Mouse (Mus musculus) retina, embryonic 14.5 days (tissue): ENCODE results near the gene Dab1.
A peak's percentile ranks its signal among the peaks of the same experiment; 100 is the strongest.

Source experiments
- DNase-seq: peaks from one replicate; pipeline ENCODE4 v3.0.0-alpha.2; 2015; ENCODE audit warnings: low spot score

Dab1 gene

DNA sequence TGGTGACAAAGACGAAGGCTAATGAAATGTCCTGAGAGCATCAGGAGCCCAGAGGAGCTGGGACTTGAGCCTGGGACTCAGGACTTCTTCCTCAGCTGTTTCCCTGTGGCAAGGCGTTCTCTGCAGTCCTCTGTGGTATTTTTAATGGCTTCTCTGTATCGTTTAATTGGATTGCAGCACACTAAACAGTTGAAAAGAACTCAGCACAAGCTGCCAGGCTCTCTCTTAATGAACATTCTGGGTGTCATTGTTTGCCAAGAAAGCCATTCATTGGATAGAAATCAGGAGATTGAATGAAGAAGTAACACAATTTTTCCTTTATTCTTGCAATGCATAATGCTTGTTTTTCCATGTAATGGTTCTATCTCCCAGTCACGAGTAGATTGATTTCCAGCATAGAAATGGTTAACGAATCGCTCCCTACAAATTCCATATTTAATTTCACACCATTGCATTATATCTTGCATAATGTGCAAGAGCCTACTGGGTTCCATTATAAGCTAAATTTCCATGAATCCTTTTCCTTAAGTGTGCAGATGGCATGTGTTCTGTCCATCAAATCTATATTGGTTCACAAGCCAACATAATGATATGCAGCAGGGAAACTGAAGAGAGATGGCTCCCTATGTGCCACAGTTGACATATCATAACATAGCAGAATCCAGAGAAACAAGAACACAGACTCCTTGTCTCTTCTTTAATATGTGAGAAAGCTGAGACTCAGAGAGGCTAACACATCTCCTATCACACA lies 650.4 kb downstream of the Dab1 start:
- DNase-seq, result no peak

DNA sequence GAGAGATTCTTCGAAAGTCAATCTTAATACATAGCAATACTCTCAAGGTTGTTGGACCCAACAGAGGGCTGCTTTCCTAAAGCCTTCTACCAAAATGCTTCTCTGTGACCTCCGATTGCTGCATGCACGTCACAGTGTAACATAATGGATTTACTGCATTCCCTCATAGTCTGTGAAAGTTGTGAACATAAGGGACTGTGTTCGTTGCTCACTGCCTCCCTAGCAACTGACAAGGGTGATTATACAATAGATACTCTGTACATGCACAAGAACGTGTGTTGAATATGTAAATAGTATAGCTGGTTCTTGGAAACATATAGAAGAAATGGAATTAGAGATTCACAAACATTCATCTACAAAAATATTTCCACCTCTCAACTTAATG lies 651.0 kb downstream of the Dab1 start:
- no peak for DNase-seq

DNA sequence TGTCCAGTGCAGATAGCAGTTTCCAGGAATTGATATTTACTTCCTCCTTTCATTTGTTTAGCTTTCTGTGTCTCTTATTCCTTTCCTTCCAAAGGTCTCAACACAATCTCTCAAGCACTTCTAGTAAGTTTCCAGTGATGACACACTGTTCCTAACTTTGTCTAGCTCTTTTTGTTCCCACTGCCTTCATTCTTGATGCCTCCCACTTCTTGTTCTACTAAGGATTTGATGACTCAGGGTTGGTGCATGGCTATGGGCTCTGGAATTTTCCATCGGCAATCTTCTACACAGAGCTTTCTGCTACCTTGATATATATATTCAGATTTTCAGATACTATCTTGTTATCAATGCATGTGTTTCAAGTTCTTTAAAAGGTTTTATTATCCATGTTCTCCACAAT lies 656.1 kb downstream of the Dab1 start:
- DNase-seq, result no peak

DNA sequence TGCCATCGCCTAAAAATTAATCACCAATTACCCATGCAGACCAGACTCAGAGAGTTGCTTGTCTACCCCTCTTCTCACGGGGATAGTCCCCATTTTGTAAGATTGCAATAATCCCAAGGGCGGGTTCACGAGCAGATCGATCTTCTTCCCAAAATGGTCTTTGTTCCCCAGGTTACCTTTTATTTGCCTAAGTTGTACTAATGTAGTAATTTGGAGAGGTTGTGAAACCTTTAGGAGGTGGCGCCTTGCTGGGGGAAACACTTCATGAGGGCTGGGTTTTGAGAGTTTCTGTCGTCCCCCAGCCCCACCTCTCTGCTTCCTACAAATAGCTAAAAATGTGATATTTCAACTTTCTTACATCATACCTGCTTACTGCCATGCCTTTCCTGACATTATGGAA lies 657.8 kb downstream of the Dab1 start:
- no peak for DNase-seq

DNA sequence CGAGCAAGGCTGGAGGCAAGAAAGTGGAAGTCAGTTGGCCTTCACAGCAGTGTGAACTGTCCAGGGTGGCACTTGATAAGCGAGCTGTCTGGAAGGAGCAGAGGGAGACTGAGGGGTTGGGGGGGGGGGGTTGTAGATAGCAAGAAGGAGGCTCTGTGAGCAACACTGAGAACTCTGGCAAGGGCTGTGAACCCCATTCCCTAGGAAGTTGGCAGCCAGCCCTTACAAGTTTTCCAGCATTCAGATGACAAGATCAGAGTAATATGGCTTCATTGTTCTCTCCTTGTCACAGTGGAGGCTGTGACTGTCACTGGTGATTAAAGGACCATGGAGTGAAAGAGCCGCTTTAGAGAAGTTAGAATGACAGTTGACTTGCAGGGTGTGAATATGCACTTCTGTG lies 662.4 kb downstream of the Dab1 start:
- no peak for DNase-seq

DNA sequence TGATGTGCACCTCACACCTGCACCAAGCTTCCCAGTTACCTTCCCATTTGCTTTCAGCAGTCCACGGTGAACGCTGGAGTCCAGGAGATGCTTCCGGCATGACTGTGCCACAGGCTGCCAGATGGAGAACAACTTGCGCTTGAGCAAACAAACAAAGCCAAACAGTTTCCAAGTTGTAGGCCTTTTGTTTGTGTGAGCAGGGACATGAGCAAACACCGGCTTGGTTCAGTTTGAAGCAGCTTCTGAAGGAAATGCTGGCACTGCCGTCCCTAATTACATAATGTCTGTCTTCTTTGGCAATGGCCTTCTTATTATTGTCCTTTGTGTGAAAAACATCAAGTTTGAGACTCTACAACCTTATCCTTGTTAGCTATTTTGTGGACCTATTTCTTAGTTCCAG lies 664.7 kb downstream of the Dab1 start:
- no peak for DNase-seq

DNA sequence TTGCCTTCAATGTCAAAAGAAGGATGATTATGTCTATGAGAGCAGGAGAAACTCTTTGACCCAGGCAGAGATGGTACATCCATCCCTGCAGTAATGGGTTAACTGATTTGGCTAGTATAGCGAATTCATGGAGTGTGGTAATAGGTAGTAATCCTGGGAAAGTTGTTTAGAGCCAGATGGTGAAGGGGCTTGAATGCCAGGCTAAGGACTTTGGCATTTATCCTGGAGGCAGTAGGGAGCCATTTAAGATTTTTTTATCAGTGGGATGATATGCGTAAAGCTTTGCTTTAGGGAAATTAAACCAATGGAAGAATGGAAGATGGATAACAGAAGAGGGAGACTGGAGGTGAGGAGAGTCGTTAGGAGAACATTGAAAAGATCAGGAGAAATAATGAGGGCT lies 669.2 kb downstream of the Dab1 start:
- DNase-seq, result no peak

DNA sequence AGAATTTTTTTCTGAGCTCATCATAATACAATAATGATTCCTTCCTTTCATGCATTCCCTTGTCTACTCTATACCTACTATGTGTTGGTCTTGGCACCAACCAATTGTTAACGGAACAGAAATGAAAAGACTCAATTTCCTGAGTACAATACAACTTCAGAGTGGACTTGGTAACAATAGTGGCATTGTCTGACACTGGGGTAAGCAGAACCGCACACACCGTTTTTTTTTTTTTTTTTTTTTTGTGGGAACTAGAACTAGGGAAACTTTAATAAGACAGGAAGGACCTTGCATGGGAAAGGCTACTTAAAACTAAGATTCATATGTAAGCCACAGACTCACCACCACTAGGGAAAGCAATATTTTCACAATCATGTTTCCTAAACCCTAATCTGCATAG lies 682.6 kb downstream of the Dab1 start:
- DNase-seq, result peak; percentile 12

DNA sequence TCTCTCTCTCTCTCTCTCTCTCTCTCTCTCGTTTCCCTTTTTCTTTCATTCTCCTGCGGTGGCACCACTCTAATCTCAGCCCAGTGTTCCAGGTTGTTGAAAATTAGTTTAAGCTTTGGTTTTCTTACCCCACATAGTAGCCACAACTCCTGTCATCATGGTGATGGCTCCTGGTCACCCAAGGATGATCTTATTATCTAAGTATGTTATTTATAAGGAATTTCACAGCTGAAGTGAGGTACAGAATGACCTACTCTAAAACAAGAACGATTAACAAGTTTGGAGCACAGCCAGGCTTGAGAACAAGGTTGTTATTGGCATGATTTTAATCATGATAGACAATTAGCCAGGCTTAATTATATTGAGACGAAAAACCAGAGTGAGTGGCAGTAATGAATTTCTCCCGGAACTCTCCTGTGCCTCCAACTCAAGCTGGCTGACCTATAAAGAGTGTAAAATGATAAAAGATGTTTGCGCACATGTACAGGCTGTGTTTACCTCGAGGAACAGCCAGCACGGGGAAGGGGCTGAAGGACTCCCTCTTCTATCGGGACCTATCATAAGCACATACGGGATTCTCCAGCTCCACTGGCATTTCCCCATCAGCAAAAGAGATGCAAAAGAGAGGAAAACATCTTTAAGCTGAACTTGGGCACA lies 684.0 kb downstream of the Dab1 start:
- DNase-seq, result peak; percentile 67

DNA sequence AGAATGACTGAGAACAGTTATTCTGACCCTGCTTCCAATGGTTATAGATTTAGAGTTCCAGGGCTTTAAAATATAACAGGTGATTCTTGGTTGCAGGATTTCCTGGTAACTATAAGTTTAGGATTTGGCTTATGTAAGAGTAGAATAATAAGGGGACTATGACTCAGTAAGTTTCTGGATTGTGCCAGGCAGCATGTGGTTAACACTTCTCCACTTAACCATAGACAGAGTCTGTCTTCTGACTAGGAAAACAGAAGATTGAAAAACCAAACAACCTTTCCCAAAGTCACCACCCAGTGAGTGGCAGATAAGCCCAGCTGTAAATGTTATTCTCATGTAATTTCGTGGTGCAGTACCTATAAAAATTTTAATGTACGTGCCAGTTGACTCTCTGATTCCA lies 688.6 kb downstream of the Dab1 start:
- no peak for DNase-seq

DNA sequence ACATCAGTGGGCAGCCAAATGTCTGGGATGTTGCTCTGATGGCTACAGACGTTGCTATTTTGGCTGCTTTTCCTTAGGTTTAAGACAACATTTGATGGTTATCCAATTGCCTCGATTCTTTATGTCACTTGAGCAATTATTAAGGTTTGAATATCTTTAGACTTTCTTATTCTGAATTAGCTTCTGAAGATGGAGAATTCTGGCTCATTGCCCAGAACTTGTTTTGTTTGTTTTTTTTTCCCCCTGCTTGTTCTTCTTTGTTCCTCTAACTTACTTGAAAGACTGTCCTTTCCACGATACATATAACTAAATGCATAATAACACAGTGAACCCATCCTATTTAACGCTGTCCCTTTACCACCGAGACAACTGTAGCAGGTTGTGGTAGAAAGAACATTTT lies 707.1 kb downstream of the Dab1 start:
- no peak for DNase-seq

DNA sequence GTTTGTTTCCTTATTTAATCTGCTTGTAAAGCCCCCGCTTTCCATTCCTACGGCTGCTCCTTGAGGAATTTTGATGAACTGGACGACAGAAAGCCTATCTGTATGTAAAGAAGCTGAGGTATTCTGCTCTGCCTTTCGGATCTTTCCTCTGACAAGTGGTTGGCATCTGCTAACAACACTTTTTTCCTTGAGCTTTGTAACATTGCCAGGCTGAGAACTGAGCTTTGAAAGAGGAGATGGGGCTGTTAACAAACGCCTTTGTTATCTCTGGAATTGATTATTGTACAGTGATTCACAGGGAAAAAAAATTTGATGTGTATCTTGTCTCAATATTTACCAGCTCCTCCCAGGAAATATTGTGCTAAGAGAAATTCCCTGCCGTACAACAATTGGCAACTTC lies 712.7 kb downstream of the Dab1 start:
- DNase-seq, result no peak

DNA sequence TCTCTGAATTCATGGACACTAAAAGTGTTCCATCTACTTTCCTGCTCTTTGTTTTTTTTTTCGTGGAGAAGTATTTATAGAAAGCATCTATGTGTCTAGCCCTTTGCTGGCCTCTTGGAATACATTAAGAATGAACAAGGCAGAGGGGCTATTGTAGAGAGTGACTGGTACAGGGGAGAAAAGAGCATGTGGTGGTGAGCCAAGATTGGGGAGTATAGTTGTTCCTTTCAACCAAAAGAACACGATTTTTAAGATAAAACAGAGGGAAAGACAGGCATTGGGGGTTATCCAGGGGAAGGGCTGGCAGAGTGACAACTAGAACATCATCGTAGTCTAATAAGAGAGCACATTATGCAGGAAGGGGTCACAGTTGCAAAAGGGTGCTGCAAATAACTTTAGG lies 713.2 kb downstream of the Dab1 start:
- no peak for DNase-seq

DNA sequence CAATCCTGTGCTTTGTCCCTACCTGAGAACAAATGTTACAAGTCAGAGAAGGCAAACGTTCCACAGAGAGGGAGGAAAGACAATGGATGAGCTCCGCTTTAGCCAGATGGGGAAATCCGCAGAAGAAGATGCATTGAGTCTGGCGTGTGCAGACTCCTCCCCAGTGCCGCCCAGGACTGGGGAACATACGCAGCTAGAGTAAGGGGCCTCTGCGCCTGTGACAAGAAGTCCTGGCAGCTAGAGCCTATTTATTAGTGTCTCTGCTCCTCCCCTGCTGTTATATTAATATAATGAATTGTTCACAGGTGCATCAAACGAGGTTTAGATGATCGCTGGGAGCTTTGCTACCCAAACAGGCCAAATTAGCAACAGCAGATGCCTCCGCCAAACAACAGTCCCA lies 718.1 kb downstream of the Dab1 start:
- no peak for DNase-seq

DNA sequence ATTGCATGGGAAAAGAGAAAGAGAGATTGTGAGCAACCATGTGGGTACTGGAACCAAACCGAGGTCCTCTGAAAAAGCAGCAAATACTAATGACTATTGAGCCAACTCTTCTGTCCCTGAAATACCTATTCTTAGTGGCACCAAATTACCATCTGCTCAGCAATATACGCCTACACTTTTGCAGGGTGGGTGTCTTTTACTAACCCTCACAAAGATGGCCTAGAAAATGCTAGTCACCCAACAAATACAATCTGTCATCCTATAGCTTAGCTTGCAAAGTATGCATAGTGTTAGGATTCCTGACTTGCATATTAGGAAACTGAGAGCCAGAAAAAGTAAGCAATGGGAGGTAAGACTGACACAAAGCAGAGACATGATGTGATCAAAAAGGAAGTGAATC lies 719.2 kb downstream of the Dab1 start:
- no peak for DNase-seq

DNA sequence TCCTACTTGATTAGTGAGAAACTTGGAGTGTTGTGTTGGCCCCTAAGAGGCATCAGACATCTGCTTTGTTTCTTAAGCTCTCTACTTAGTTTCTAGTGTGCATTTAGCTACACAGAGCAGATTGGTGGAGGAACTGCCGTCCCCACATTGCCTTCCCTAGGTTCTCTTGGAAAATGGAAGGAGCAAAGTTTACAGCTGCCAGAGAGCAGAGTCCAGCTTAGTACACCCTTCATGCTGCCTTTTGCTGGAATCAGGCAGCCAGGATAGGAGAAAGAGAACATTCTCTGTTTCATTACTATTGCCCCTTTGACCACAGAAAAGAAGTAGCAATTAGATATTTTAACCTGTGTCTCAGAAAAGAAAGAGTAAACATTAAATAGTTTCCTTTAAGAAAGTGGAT lies 742.2 kb downstream of the Dab1 start:
- DNase-seq, result no peak

DNA sequence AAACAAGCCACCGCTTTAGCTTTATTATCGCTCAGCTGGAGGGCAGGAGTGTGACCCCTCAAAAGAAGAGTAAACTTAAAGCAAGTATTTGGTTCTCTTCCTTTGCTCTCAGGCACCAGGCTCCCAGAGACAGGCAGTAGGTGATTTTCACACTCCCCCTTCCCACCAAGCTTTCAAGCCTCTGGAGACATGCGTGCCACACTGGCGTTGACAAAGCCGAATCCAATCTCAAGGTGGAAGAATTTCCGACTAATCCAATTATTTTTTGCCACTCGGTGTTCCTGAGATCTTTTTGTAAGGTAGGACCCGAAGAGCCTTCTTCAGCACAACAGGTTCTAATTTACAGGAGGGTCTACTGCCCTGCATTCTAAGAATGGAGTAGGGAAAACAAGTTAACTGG lies 747.3 kb downstream of the Dab1 start:
- DNase-seq, result peak; percentile 32

DNA sequence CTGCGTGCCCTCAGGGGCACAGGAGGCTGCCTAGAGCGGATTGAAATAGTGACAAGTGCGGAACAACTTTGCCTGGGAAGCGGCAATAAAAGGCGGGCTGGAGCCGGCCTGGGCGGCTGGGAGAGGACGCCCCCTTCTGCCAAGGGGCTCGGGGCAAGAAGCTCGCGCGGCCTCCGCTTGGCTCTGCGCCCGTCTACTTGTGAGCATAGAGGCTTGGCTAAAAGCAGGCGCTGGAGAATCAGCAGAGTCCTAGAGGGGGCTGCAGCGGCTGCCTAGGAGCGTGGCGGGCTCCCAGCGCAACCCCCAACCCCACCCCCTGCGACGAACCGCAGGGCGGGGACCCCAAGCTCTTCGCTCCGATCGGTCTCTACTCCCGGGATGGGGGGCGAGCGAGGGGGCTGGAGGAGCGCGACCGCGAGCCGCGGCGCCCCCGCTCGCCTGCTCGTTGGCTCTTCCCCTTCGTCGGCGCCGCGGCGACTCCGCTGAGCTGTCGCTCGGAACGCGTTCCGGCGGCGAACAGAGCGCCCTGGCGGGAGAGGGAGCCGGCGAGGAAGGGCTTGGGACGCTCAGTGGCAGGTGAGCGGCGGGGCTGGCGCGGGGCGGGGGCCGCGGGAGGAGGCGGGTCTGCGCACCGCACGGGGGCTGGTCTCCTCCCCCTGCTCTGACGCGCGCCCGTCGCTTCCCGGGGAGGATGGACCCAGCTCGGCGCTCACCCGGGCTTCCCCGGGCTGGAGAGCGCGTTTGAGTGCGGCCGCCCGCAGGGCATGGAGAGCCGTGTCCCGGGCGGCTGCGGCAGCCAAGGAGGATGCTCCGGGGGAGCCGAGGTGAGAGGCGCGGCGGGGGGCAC lies 748.0 kb downstream of the Dab1 start:
- DNase-seq, result peak; percentile 82

DNA sequence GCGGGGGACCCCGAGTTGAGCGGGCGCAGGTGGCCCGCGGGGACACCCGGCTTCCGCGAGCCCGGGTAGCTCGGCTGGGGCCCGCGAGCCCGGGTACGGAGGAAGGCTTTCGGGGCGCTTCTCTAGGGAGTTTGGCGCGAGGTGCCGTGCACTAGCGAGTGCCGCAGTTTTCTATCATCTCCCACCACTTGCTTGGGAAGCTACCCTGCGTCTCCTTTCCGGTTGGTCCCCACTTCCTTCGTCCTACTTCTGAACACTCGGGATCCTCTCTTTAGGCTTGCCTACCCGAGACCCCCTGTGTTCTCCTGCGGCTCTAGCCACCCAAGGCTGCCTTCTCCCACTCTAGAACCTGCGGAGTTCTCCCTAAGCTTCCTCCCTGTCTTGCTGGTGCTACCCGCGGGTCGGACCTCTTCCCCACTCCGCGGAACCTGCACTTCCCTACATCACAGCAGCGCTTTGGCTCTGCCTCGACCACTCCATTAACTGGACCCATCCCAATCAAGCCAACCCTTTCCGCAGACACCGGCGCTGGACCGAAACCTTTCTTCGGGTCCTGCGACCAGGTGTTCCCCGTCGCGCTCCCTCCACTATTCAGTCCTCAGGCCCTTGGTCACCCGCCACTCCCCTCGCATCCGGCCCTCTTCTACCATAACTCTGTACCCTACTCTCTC lies 748.7 kb downstream of the Dab1 start:
- peak; percentile 61 for DNase-seq

DNA sequence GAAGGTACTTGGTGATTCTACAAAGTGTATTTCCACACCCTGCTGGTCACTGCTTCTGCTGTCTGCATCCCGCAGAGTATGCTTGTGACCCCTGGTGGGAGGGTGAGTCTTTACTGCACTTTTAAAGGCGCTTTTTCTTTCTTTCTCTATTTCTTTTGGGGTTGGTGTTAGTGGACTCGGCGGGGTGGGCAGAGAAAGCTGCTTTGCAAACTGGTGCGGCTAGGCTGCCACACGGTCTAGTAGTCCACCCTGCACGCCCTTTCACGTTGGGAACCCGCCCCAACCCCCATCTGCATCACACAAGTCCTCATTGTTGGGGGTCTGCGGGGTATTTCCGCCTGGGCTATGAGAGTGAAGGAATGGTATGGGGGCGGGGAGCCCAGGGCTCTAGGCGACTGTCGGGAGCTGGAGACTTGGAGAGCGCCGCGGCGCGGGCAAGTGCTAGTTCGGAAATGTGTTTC lies 749.4 kb downstream of the Dab1 start:
- peak; percentile 78 for DNase-seq

DNA sequence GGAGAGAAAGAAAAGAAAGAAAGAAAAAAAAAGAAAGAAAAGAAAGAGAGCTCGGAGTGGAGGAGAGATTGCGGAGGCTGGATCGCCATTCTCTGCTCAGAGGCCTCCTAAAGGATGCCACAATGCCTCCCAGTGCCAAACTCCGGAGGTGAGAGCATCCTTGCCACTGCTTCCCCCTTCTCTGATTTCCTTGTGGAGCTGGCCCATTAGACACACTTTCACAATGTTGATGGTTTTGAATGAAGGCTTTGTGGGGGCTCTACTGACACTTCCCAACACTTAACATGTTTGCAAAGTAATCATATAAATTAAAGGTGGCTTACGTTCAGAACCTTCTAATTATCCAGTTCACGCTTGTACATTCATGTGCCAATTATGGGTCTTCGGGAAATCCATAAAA lies 749.9 kb downstream of the Dab1 start:
- no peak for DNase-seq

DNA sequence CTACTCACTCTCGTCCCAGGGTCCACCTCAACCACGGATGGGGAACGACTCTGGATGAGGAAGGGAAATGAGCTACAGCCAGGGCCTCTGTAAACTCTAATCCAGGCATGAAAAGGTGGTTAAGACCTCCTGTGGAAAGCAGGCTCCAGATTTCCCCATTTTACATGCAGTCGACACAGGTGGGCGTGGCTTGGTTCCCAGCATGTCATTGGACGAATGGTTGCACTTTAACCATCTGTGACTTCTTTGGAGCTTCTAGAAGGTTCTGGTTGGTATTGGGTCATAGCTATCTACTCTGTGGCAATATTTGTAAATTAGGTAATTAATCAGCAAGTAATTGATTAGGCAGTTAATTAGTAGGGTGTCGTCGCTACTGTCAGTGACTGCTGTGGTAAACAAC lies 752.0 kb downstream of the Dab1 start:
- DNase-seq, result no peak

DNA sequence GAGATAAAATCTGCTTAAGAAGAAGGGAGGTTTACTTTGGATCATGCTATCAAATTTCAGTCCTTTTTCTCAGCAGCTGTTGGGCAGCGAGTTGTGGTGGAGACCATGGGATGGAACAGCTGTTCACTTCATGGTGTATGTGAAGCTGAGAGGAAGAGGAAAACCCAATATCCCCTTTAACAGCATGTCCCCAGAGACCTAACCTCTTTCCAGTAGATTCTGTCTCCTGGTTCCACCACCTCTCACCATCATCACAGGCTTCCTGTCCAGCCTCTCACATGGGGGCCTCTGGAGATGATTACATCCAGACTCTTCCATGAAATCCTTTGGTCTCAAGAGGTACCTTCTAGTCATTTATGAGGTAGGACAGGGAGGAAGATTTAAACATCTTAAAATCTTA lies 755.0 kb downstream of the Dab1 start:
- no peak for DNase-seq
